Mouse (Mus musculus) small intestine, adult 2 months (tissue): ENCODE data around the gene Fxyd7. TPM values are rescaled to one million over a fixed set of nuclear protein-coding genes. Genes with fewer than 3 reads are reported as not detected.

Experiments
- H3K27ac ChIP-seq: fragments of 200-500 bp; 2 replicates; pipeline ENCODE4 v1.5.1; 2012; ENCODE audit warnings: low read depth, low read length, control low read depth, inconsistent platforms; ENCODE audit not compliant: insufficient read depth
- H3K27me3 ChIP-seq: fragments of 200-500 bp; 2 replicates; pipeline ENCODE4 v1.6.1; 2012; ENCODE audit warnings: mild to moderate bottlenecking, moderate library complexity, low read length, inconsistent platforms; ENCODE audit not compliant: control insufficient read depth, insufficient read depth
- H3K36me3 ChIP-seq: fragments of 200-500 bp; 2 replicates; pipeline ENCODE4 v1.6.1; 2012; ENCODE audit warnings: mild to moderate bottlenecking, low read length, control low read depth, inconsistent platforms; ENCODE audit not compliant: control insufficient read depth, insufficient read depth
- H3K4me1 ChIP-seq: fragments of 200-500 bp; 2 replicates; pipeline ENCODE4 v1.6.1; 2012; ENCODE audit warnings: low read length, inconsistent platforms, mixed read lengths; ENCODE audit not compliant: control insufficient read depth, insufficient read depth, insufficient read length
- H3K4me3 ChIP-seq: fragments of 200-500 bp; 2 replicates; pipeline ENCODE4 v1.5.1; 2012; ENCODE audit warnings: low read depth, mild to moderate bottlenecking, control low read depth, inconsistent platforms, low read length, moderate library complexity
- CTCF ChIP-seq: fragments of 200-500 bp; IDR thresholded peaks from 2 replicates; pipeline ENCODE4 v1.5.1; 2012; ENCODE audit warnings: low read depth, mild to moderate bottlenecking, control low read depth, inconsistent platforms, low read length, moderate library complexity, mixed read lengths; ENCODE audit not compliant: insufficient replicate concordance, insufficient read length; ENCODE audit errors: extremely low read depth
- POLR2A ChIP-seq: fragments of 200-500 bp; IDR thresholded peaks from 2 replicates; pipeline ENCODE4 v1.6.1; 2012; ENCODE audit warnings: low read depth, mild to moderate bottlenecking, control low read depth, inconsistent platforms, low read length, moderate library complexity
- WGBS: fragments of 180-500 bp; shearing (Covaris S2); methylation state at CpG from one replicate; pipeline ENCODE4 v1.1.7; 2018; 5-methylcytosine and 5-hydroxymethylcytosine counted together
- polyA plus RNA-seq: library from polyadenylated mRNA; depleted of rRNA; stranded (reverse); fragments of >200 nt; gene quantifications from 2 replicates; pipeline ENCODE4 v1.2.3, GENCODE M21; 2012

The Fxyd7 gene
- polyA plus RNA-seq, 1 experiment: 2.6 TPM

- Histone ChIP-seq H3K27ac (peak overlapping the region; percentile 69; the same call in 1 of the 2 replicates), H3K4me1 (no peaks in the 10 kb centered on the region; the same call in 1 of the 2 replicates), H3K27me3 (0 out of 2 replicates have a peak, but pooled peaks cover 3% of the 10 kb centered on the region), H3K36me3 (no peaks in the 10 kb centered on the region), H3K4me3 (peak overlapping the region; percentile 68)
- TF ChIP-seq POLR2A: no peak
- no peak for TF ChIP-seq CTCF
- 44% methylated on average over 8 of the region's 8 CpGs for WGBS
Observed at GRCm38 (mm10) chr7:31041023-31041407, 10.3 kb downstream of the Fxyd7 start.

DNA sequence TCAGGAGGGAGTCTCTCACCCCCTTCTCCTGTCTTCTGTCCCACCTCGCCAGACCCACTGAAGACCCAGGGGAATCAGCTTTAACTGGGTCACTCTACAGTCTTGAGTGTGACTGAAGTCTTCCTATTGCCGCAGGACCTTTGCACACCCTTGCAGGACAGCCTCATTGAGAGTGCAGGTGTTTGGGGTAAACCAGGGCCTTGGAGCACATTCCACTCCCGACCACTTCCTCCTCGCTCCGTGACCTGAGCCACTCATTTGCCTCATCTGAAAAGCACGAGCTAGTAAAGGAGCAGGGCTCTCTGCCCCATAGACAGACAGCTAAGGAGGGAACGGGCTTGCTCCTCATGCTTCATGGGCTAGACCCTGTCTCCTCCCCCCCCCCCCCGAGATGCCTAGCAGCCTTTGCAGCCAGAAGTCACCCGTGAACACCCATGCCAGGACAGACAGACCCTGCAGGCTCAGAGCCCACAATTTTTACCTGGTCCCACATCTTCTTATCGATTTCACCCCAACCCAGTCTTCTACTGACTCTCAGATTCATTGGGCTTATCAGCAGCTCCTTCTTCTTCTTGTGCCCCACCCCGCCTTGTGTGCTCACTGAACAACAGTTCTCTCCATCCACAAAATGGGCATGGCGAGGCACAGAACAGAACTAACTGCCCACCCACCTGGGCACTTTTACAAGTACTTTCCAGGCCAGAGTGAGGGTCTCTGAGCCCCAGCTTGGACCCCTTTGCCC, 10.8 kb downstream of the Fxyd7 start:
- WGBS: 63% methylated on average over 12 of the region's 12 CpGs
- TF ChIP-seq CTCF (no peak), POLR2A (no peak)
- Histone ChIP-seq H3K27ac (no peak overlapping the region), H3K4me1 (no peaks in the 10 kb centered on the region; the same call in 1 of the 2 replicates), H3K27me3 (0 out of 2 replicates have a peak, but pooled peaks cover 3% of the 10 kb centered on the region), H3K36me3 (no peaks in the 10 kb centered on the region), H3K4me3 (peak overlapping the region; percentile 68)

GRCm38 (mm10) chr7:31039011-31039410, 12.3 kb downstream of the Fxyd7 start:
- WGBS: 84% methylated on average over 4 of the region's 4 CpGs
- Histone ChIP-seq H3K27me3 (0 out of 2 replicates have a peak, but pooled peaks cover 3% of the 10 kb centered on the region), H3K4me1 (no peaks in the 10 kb centered on the region; the same call in 1 of the 2 replicates), H3K4me3 (no peak overlapping the region), H3K36me3 (no peaks in the 10 kb centered on the region), H3K27ac (no peak overlapping the region)
- no peak for TF ChIP-seq CTCF
- no peak for TF ChIP-seq POLR2A

DNA sequence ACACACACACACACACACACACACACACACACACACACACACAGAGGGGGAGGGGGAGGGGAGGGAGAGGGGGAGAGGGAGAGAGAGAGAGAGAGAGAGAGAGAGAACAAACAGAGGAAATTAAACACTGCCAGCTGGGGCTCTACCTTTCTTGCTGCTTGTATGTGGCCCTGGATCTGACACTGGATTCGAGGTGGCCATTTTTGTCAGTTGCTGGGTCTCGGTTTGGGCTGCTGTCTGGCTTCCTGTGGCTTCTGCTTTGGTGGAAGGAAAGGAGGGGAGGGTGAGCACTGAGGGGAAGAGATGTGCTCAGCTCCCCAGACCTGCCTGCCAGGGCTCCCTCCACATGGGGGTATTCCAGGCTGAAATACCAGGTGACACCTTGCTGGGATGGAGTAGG, 13.6 kb downstream of the Fxyd7 start:
- Histone ChIP-seq H3K36me3 (no peaks in the 10 kb centered on the region), H3K4me3 (no peak overlapping the region), H3K27me3 (0 out of 2 replicates have a peak, but pooled peaks cover 3% of the 10 kb centered on the region), H3K27ac (no peak overlapping the region), H3K4me1 (no peaks in the 10 kb centered on the region; the same call in 1 of the 2 replicates)
- no peak for TF ChIP-seq POLR2A
- TF ChIP-seq CTCF: no peak
- WGBS: 55% methylated on average over 2 of the region's 2 CpGs

DNA sequence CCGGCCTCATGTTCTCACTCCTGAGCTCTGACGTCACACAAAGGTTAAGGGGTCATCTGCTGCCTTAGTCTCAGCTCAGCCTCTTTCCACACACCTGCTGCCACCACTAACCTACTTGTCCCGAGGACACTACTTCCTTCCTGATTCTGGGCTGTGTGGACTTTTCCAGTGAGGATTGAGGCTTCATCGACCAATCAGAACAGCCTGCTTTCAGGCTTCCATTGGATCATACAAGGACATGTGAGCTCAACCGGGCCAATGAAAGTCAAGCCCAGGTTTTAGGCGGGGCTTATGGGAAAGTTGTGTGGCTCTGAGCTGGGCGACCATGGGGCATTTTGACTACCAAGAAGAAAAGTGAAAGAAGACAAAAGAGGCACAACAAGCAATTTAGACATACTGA, 14.3 kb downstream of the Fxyd7 start:
- H3K4me1 ChIP-seq: no peaks in the 10 kb centered on the region; the same call in 1 of the 2 replicates
- no peaks in the 10 kb centered on the region for H3K36me3 ChIP-seq
- WGBS: 59% methylated on average over 7 of the region's 7 CpGs
- 0 out of 2 replicates have a peak, but pooled peaks cover 3% of the 10 kb centered on the region for H3K27me3 ChIP-seq
- no peak overlapping the region for H3K27ac ChIP-seq
- no peak overlapping the region for H3K4me3 ChIP-seq
- TF ChIP-seq CTCF (no peak), POLR2A (no peak)

DNA sequence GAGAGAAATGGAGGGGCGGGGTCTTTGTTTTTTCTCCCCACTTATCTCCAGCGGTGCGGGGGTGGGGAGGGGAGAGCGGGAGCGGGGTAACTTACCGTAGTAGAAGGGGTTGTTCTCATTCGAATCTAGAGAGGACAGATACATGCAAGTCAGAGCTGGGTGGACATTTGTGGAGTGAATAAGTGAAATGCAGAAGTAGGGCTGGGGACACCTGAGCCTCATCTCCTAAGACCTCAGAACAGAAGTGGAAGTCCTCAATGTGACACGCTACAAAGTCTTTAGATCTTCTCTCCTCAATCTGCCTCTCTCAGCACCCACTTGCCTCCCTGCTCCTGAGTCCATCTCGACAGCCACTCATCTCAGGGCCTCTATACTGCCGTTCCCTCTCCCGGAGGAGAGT, 16.0 kb downstream of the Fxyd7 start:
- WGBS: 82% methylated on average over 11 of the region's 11 CpGs
- Histone ChIP-seq H3K27ac (no peak overlapping the region), H3K4me1 (no peaks in the 10 kb centered on the region), H3K36me3 (no peaks in the 10 kb centered on the region), H3K27me3 (no peaks in the 10 kb centered on the region), H3K4me3 (no peak overlapping the region)
- no peak for TF ChIP-seq CTCF

- TF ChIP-seq CTCF: peak; percentile 33; the same call in 1 of the 2 replicates
- TF ChIP-seq POLR2A: no peak
- Histone ChIP-seq H3K36me3 (no peaks in the 10 kb centered on the region), H3K27ac (peak overlapping the region; percentile 69; the same call in 1 of the 2 replicates), H3K4me1 (no peaks in the 10 kb centered on the region), H3K27me3 (no peaks in the 10 kb centered on the region), H3K4me3 (no peak overlapping the region)
- WGBS: 54% methylated on average over 11 of the region's 11 CpGs
Observed at GRCm38 (mm10) chr7:31034789-31035188, 16.5 kb downstream of the Fxyd7 start.
